8 mouse cellular contexts compared by ENCODE assay signal in genomic region chr14:57889541-57890010, GRCm38 (mm10). TPM values are rescaled to one million over a fixed set of nuclear protein-coding genes. Genes with fewer than 3 reads are reported as not detected.
DNase-seq lines count a peak whose midpoint lies in the region; ATAC-seq and TF ChIP-seq lines count a peak whose summit lies in the region.

No protein-coding gene starts in this region.

- H3K4me3 ChIP-seq in thymus, adult 2 months (ENCODE audit: control insufficient read depth, insufficient read depth, low read length) = peak overlapping the region; percentile 90
- peak overlapping the region; percentile 87 for H3K4me3 ChIP-seq in forebrain, postnatal 0 days (ENCODE audit: low read depth, low read length)
- peak overlapping the region; percentile 95 for H3K4me3 ChIP-seq in midbrain, embryonic 10.5 days

- H3K27me3 ChIP-seq in thymus, adult 2 months (ENCODE audit: control insufficient read depth, insufficient read depth, low read length) = no peaks in the 10 kb centered on the region
- no peaks in the 10 kb centered on the region for H3K27me3 ChIP-seq in forebrain, postnatal 0 days (ENCODE audit: insufficient read depth, low read length)
- no peaks in the 10 kb centered on the region for H3K27me3 ChIP-seq in midbrain, embryonic 10.5 days (ENCODE audit: low read depth, poor library complexity, severe bottlenecking)

- peak overlapping the region; percentile 60 for H3K4me2 ChIP-seq in forebrain, postnatal 0 days (ENCODE audit: low read depth)

- WGBS in thymus, adult 2 months = under 1% methylated on average over 37 of the region's 37 CpGs
- WGBS in forebrain, postnatal 0 days = 2% methylated on average over 37 of the region's 37 CpGs
- WGBS in midbrain, embryonic 10.5 days = under 1% methylated on average over 37 of the region's 37 CpGs

- peaks cover 7% of the 10 kb centered on the region for H3K4me1 ChIP-seq in thymus, adult 2 months (replicated peaks; ENCODE audit: control insufficient read depth, insufficient read depth, low read length)
- H3K4me1 ChIP-seq in forebrain, postnatal 0 days (ENCODE audit: insufficient read depth) = peaks cover 2% of the 10 kb centered on the region; the same call in 1 of the 2 replicates
- peaks cover 15% of the 10 kb centered on the region for H3K4me1 ChIP-seq in midbrain, embryonic 10.5 days

- no peak for DNase-seq in cerebellum, postnatal 25 days
- peak; percentile 69 for DNase-seq in thymus, adult 2 months
- DNase-seq in thymus, postnatal 25 days = no peak
- DNase-seq in forebrain, postnatal 0 days = peak; percentile 77
- peak; percentile 60 to 74 for DNase-seq in kidney, postnatal 4 days
- no peak for DNase-seq in midbrain, embryonic 10.5 days (ENCODE audit: low spot score)
- DNase-seq in thymus, postnatal 4 days = peak; percentile 79

- H3K27ac ChIP-seq in thymus, adult 2 months (ENCODE audit: control insufficient read depth, insufficient read depth, low read length) = peak overlapping the region; percentile 9; the same call in 1 of the 2 replicates
- peak overlapping the region; percentile 89 for H3K27ac ChIP-seq in forebrain, postnatal 0 days (ENCODE audit: low read depth, low read length)
- peak overlapping the region; percentile 96 for H3K27ac ChIP-seq in midbrain, embryonic 10.5 days (replicated peaks)

- H3K9me3 ChIP-seq in forebrain, postnatal 0 days (ENCODE audit: low read length) = no peaks in the 10 kb centered on the region
- H3K9me3 ChIP-seq in midbrain, embryonic 10.5 days (replicated peaks) = no peaks in the 10 kb centered on the region

- TF ChIP-seq CTCF in thymus, adult 2 months (IDR thresholded peaks at IDR 0.05; ENCODE audit: borderline replicate concordance, control insufficient read depth, extremely low read depth, insufficient read depth, low read length, poor library complexity) = no peak
- no peak for TF ChIP-seq CTCF in forebrain, postnatal 0 days (IDR thresholded peaks at IDR 0.05; ENCODE audit: low read depth)

- ATAC-seq in cerebellum, adult (ENCODE audit: insufficient number of reproducible peaks, low FRiP score, low TSS enrichment) = peak; percentile 18; the same call in 1 of the 2 replicates
- peak; percentile 36 for ATAC-seq in forebrain, postnatal 0 days

- no peak for TF ChIP-seq POLR2A in thymus, adult 2 months (IDR thresholded peaks at IDR 0.05; ENCODE audit: control insufficient read depth, extremely low read depth, insufficient read depth, low read length, poor library complexity)

- peak overlapping the region; percentile 94 for H3K9ac ChIP-seq in forebrain, postnatal 0 days

- H3K36me3 ChIP-seq in thymus, adult 2 months (ENCODE audit: control insufficient read depth, insufficient read depth, low read length) = no peaks in the 10 kb centered on the region
- no peaks in the 10 kb centered on the region for H3K36me3 ChIP-seq in forebrain, postnatal 0 days (ENCODE audit: insufficient read depth)
- 0 out of 2 replicates have a peak, but pooled peaks cover 5% of the 10 kb centered on the region for H3K36me3 ChIP-seq in midbrain, embryonic 10.5 days

RNA-seq across cellular contexts. Expression of gene Zdhhc20, which starts 0.5 kb away (rescaled TPM):
- polyA plus RNA-seq in thymus, adult 2 months (2012; rRNA removed) = 11.0 and 12.4 TPM in 2 replicates
- total RNA-seq in forebrain, postnatal 0 days (2014; rRNA removed) = 26.7 and 35.0 TPM in 2 replicates
- polyA plus RNA-seq in forebrain, postnatal 0 days (2015; fragmentation: Nextera tagmentation; extraction: Ambion mirVana) = 21.9 and 31.6 TPM in 2 replicates
- 52.9 and 53.7 TPM in 2 replicates for polyA plus RNA-seq in midbrain, embryonic 10.5 days (2016; fragmentation: Nextera tagmentation; extraction: Ambion mirVana)

Comparison
In these comparisons a context has a peak if more than half of its experiments do, and no peak if none do; other contexts are left out.
1. DNase-seq: peak in thymus, adult 2 months (single experiment), forebrain, postnatal 0 days (single experiment), kidney, postnatal 4 days (2 of 2) and thymus, postnatal 4 days (single experiment); none in cerebellum, postnatal 25 days (0 of 2), thymus, postnatal 25 days (single experiment) and midbrain, embryonic 10.5 days (single experiment).
2. H3K27ac ChIP-seq: peak in every context shown above with its lines; median percentile 96 in midbrain, embryonic 10.5 days; 89 in forebrain, postnatal 0 days; 9 in thymus, adult 2 months.
3. Peak in every context shown above with its lines, with median percentiles within 50 percentile points of each other: H3K4me3 ChIP-seq.